Mouse (Mus musculus): ENCODE measurements around the gene Fgf2. TPM values are rescaled to one million over a fixed set of nuclear protein-coding genes. Genes with fewer than 3 reads are reported as not detected.

The Fgf2 gene
- polyA plus RNA-seq, 2 experiments = 0.06 to 0.14 TPM

DNA sequence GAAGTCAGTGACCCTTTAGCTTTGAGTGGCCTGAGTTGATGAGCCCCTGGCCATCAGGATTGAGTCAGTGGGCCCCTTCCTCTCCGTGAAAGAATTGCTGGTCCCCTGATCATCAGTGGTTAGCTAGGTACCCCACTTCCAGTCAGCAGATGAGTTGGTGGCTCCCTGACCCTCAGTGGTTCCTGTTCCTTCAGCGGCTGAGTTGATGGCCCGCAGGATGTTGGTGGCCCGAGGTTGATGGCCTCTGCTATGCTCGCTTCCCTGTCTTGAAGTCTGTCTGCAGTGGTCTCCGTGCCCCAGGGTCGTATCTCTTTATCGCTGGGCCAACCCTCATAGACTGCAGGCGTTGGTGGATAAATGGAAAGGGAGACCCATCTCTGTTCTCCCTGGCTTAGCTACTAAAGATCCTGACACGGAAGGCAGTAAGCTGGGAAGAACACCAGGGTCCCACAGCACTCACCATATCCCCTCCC, 36.2 kb upstream of the Fgf2 start:
- WGBS (ENCODE audit: insufficient replicate concordance) = 1% methylated on average over 10 of the region's 10 CpGs
- peak overlapping the region; percentile 94 for H3K9ac ChIP-seq (replicated peaks)
- peaks cover 9 to 12% of the 10 kb centered on the region in 2 experiments for H3K4me1 ChIP-seq (replicated peaks; ENCODE audit: control insufficient read depth in 2 of 2, insufficient read depth in 2 of 2, low read length in 1 of 2)
- H3K4me3 ChIP-seq (ENCODE audit: insufficient read depth in 1 of 2, low read depth in 2 of 2, low read length in 2 of 2) = peak overlapping the region; percentile 65 to 95
- no peak overlapping the region for H3K27ac ChIP-seq
- no peaks in the 10 kb centered on the region for H3K27me3 ChIP-seq (ENCODE audit: control insufficient read depth, insufficient read depth, low read length)
- ATAC-seq (ENCODE audit: insufficient read depth) (peak; percentile 62), DNase-seq (ENCODE audit: low read depth in 3 of 3, low spot score in 3 of 3) (no peak)
- H3K4me2 ChIP-seq (ENCODE audit: low read depth) = peak overlapping the region; percentile 89
- H3K9me3 ChIP-seq (ENCODE audit: control insufficient read depth, low read length) = no peaks in the 10 kb centered on the region
- H3K36me3 ChIP-seq (replicated peaks; ENCODE audit: control insufficient read depth, insufficient read depth, low read depth) = no peaks in the 10 kb centered on the region
- TF ChIP-seq EP300 (IDR thresholded peaks at IDR 0.05; ENCODE audit: low read depth) (no peak), CTCF (IDR thresholded peaks at IDR 0.05; ENCODE audit: low read depth) (no peak)

DNA sequence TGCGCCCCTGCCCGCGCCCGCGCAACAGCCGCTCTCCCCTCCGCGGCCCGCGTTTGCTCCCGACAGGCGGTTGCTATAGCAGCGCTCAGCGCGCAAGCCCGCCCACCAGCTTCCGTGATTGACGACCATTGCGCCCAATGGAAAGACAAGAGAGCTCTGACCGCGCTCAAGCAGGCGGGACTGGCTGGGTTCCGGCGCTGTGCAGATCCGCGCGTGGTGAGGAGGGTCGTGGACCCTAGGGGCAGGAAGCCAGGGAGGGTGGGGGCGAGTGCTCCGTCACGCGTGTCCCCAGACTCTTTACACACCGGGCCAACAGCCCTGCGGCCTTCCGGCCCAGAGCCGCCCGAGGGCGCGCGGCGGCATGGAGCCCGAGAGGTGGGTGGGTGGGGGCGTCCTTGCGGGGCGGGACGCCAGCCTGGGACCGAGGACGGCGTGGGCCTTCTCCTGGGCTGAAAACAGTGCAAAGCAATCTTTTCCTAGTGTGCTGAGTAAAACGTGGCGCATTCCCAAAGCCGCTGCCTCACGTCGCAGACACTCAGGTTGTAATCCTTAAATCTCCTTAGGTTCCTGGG, 35.7 kb upstream of the Fgf2 start, which contains the start of the genes Bbs12 and Cetn4:
TSS of gene Bbs12 (plus strand) at position 185 of the 572 bp plus-strand sequence.
TSS of gene Cetn4 (minus strand) at position 339 of the 572 bp plus-strand sequence.
- ATAC-seq (ENCODE audit: insufficient read depth) (peak; percentile 99), DNase-seq (ENCODE audit: low read depth in 3 of 3, low spot score in 3 of 3) (peak; percentile 83 to 88 (median 86))
- H3K4me3 ChIP-seq (ENCODE audit: insufficient read depth in 1 of 2, low read depth in 2 of 2, low read length in 2 of 2) = peak within 1 kb of the TSS; percentile 65 to 95
- peak within 1 kb of the TSS; percentile 89 for H3K4me2 ChIP-seq (ENCODE audit: low read depth)
- peaks cover 9 to 12% of the 10 kb centered on the region in 2 experiments for H3K4me1 ChIP-seq (replicated peaks; ENCODE audit: control insufficient read depth in 2 of 2, insufficient read depth in 2 of 2, low read length in 1 of 2)
- no peaks in the 10 kb centered on the region for H3K9me3 ChIP-seq (ENCODE audit: control insufficient read depth, low read length)
- H3K36me3 ChIP-seq (replicated peaks; ENCODE audit: control insufficient read depth, insufficient read depth, low read depth) = no peaks in the 10 kb centered on the region
- H3K27me3 ChIP-seq (ENCODE audit: control insufficient read depth, insufficient read depth, low read length) = no peaks in the 10 kb centered on the region
- no peak for TF ChIP-seq EP300 (IDR thresholded peaks at IDR 0.05; ENCODE audit: low read depth)
- TF ChIP-seq CTCF (IDR thresholded peaks at IDR 0.05; ENCODE audit: low read depth) = no peak
- no peak within 1 kb of the TSS; the same call in 1 of the 2 replicates for H3K27ac ChIP-seq
- peak within 1 kb of the TSS; percentile 94 for H3K9ac ChIP-seq (replicated peaks)
- WGBS (ENCODE audit: insufficient replicate concordance) = under 1% methylated on average over 54 of the region's 54 CpGs

DNA sequence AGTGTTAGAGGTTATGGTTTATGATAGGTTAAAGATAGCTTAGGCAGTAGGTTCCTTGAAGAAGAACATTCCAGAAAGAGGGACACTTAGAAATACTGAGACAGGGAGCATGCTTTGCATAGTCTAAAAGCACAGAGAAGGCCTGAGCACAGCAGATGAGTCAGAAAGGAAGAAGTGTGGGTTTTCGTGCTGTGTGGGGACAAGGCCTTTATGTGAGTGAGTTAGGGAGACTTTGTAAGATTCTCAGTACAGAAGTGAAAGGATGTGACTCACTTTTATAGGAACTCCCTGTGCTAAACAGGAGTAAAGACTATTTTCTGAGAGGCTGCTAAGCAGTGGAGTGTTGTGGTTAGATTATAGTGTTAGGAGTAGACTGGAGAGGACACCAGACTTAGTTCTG, 34.8 kb upstream of the Fgf2 start:
- peak overlapping the region; percentile 29; the same call in 1 of the 2 replicates for H3K9ac ChIP-seq (replicated peaks)
- peak overlapping the region in 1 of 2 experiments; percentile 95; a peak in 2 of 4 replicates for H3K4me3 ChIP-seq (ENCODE audit: insufficient read depth in 1 of 2, low read depth in 2 of 2, low read length in 2 of 2)
- ATAC-seq (ENCODE audit: insufficient read depth) = no peak

DNA sequence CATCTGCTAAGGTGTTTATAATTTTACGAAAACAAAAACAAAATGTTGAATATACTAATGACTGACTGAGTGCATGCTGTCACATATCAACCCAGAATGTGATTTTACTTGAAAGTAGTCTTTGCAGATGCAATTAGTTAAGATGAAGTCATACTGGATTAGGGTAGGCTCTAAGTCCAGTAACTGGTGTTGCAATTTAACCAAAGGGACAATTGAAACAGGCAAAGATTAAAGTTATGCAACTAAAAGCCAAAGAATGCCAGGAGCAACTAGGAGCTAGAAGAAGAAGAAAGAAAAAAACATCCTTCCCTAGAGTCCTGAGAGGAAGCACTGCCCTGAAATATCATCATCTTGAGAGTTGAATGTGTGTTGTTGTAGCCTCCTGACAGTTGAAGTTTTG, 31.9 kb upstream of the Fgf2 start:
- Histone ChIP-seq H3K36me3 (replicated peaks; ENCODE audit: control insufficient read depth, insufficient read depth, low read depth) (no peaks in the 10 kb centered on the region), H3K4me3 (ENCODE audit: insufficient read depth in 1 of 2, low read depth in 2 of 2, low read length in 2 of 2) (no peak overlapping the region), H3K9ac (replicated peaks) (no peak overlapping the region), H3K27ac (no peak overlapping the region), H3K9me3 (ENCODE audit: control insufficient read depth, low read length) (no peaks in the 10 kb centered on the region), H3K27me3 (ENCODE audit: control insufficient read depth, insufficient read depth, low read length) (no peaks in the 10 kb centered on the region), H3K4me2 (ENCODE audit: low read depth) (no peak overlapping the region), H3K4me1 (replicated peaks; ENCODE audit: control insufficient read depth in 2 of 2, insufficient read depth in 2 of 2, low read length in 1 of 2) (peaks cover 9 to 12% of the 10 kb centered on the region in 2 experiments)
- DNase-seq (ENCODE audit: low read depth in 3 of 3, low spot score in 3 of 3) = no peak
- TF ChIP-seq EP300 (IDR thresholded peaks at IDR 0.05; ENCODE audit: low read depth) (no peak), CTCF (IDR thresholded peaks at IDR 0.05; ENCODE audit: low read depth) (no peak)
- WGBS (ENCODE audit: insufficient replicate concordance) = 73% methylated on average over 1 of the region's 1 CpGs
- no peak for ATAC-seq (ENCODE audit: insufficient read depth)

More for the DNA sequence above, 34.8 kb upstream of the Fgf2 start:
- Histone ChIP-seq H3K27ac (no peak overlapping the region; the same call in 1 of the 2 replicates), H3K27me3 (ENCODE audit: control insufficient read depth, insufficient read depth, low read length) (no peaks in the 10 kb centered on the region), H3K36me3 (replicated peaks; ENCODE audit: control insufficient read depth, insufficient read depth, low read depth) (no peaks in the 10 kb centered on the region), H3K4me2 (ENCODE audit: low read depth) (peak overlapping the region; percentile 89), H3K4me1 (replicated peaks; ENCODE audit: control insufficient read depth in 2 of 2, insufficient read depth in 2 of 2, low read length in 1 of 2) (peaks cover 9 to 12% of the 10 kb centered on the region in 2 experiments), H3K9me3 (ENCODE audit: control insufficient read depth, low read length) (no peaks in the 10 kb centered on the region)
- TF ChIP-seq CTCF (IDR thresholded peaks at IDR 0.05; ENCODE audit: low read depth) (no peak), EP300 (IDR thresholded peaks at IDR 0.05; ENCODE audit: low read depth) (no peak)
- no peak for DNase-seq (ENCODE audit: low read depth in 3 of 3, low spot score in 3 of 3)
- 16% methylated on average over 1 of the region's 1 CpGs for WGBS (ENCODE audit: insufficient replicate concordance)

DNA sequence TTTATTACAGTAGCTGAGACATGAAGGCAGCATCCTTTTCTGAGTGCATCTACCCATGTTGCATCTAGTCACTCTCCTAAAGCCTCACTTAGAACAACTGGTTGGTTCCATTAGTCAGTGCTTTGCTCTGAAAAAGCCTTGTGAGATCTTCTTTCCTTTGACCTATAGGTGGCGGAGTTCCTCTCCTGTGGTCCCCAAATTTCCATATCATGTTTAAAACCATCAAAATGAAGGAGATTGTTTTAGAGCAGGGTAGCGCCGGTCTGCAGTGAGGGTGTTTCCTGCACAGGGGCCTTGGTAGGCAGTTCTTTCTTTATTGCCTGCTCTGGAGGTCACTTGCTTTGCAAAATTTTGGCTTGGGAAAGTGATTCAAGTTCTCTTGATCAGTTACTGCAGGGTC, 23.8 kb upstream of the Fgf2 start:
- Histone ChIP-seq H3K4me1 (replicated peaks; ENCODE audit: control insufficient read depth in 2 of 2, insufficient read depth in 2 of 2, low read length in 1 of 2) (peaks cover 13 to 17% of the 10 kb centered on the region in 2 experiments), H3K9me3 (ENCODE audit: control insufficient read depth, low read length) (no peaks in the 10 kb centered on the region), H3K27ac (no peak overlapping the region), H3K9ac (replicated peaks) (no peak overlapping the region), H3K4me2 (ENCODE audit: low read depth) (no peak overlapping the region), H3K36me3 (replicated peaks; ENCODE audit: control insufficient read depth, insufficient read depth, low read depth) (no peaks in the 10 kb centered on the region), H3K4me3 (ENCODE audit: insufficient read depth in 1 of 2, low read depth in 2 of 2, low read length in 2 of 2) (no peak overlapping the region), H3K27me3 (ENCODE audit: control insufficient read depth, insufficient read depth, low read length) (no peaks in the 10 kb centered on the region)
- 19% methylated on average over 3 of the region's 3 CpGs for WGBS (ENCODE audit: insufficient replicate concordance)
- DNase-seq (ENCODE audit: low read depth in 3 of 3, low spot score in 3 of 3) = no peak
- no peak for ATAC-seq (ENCODE audit: insufficient read depth)
- TF ChIP-seq EP300 (IDR thresholded peaks at IDR 0.05; ENCODE audit: low read depth) (no peak), CTCF (IDR thresholded peaks at IDR 0.05; ENCODE audit: low read depth) (peak; percentile 63)
